Mouse (Mus musculus): ENCODE data around the gene Blcap. TPM values are rescaled to one million over a fixed set of nuclear protein-coding genes. Genes with fewer than 3 reads are reported as not detected.
A peak's percentile ranks its signal among the peaks of the same experiment; 100 is the strongest.

Blcap gene
- polyA plus RNA-seq, 1 experiment from 2014 or later = 288 TPM

DNA sequence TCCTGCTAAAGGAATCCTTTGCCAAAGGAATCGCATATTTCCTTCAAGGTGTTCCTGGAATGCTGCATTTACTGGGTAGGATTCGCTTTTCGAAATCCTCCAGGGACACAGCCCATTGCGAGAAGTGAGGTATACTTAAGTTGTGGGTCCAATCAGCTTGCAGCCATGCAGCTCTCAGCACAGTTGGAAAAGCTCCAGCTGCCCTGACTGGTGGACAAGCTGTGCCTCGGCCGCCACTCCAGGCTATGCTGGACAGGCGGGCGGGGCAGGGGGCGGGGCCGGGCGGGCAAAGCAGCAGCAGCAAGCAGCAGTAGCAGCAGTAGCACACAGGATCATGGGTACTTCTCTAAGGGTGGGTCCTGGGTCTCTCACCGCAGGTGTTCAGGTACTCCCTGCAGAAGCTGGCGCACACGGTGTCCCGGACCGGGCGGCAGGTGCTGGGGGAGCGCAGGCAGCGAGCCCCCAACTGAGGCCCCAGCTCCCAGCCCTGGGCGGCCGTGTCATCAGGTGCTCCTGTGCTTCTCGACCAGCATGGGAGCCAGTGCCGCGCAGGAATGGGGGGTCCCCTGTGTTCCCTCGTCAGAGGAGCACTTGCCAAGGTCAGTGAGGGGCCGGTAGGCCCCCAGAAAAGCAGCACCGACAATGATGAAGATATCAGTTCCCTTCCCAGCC, 9.8 kb downstream of the Blcap start:
- peaks cover 46% of the 10 kb centered on the region for H3K36me3 ChIP-seq (ENCODE audit: control insufficient read depth, insufficient read depth, low read length)

DNA sequence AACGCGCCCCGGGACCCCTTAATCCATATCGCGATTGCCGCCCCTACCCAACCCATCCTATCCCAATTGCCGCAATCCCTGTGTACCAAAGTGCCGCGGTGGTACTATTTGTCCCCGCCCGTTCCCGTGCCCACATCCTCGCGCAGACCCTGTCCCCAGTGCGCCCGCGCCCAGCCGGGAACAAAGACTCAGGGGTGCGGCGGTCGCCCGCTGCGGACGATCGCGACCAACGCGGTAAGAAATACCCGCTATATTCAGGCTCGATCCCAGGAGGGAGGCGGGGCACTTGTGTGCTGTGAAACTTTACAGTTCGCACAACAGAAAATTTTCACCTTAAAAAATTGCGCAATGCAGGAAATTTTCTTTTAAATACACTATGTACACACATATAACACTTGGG, 10.8 kb downstream of the Blcap start:
- Histone ChIP-seq H3K36me3 (ENCODE audit: control insufficient read depth, insufficient read depth, low read length) (peaks cover 46% of the 10 kb centered on the region), H3K4me3 (ENCODE audit: low read length) (peak overlapping the region; percentile 59), H3K4me1 (ENCODE audit: control insufficient read depth, insufficient read depth, low read depth, low read length) (peaks cover 26% of the 10 kb centered on the region), H3K27ac (ENCODE audit: low read depth, low read length) (peak overlapping the region; percentile 90), H3K9ac (ENCODE audit: low read depth, low read length) (peak overlapping the region; percentile 76), H3K9me3 (ENCODE audit: control insufficient read depth, low read length) (peaks cover 24% of the 10 kb centered on the region), H3K4me2 (ENCODE audit: low read length) (peak overlapping the region; percentile 56), H3K27me3 (replicated peaks; ENCODE audit: control insufficient read depth, insufficient read depth, low read length) (no peaks in the 10 kb centered on the region)
- WGBS = 57% methylated on average over 33 of the region's 33 CpGs
- no peak; the same call in 1 of the 2 replicates for ATAC-seq

More for the DNA sequence above, 9.8 kb downstream of the Blcap start:
- ATAC-seq = peak; percentile 63
- Histone ChIP-seq H3K4me3 (ENCODE audit: low read length) (peak overlapping the region; percentile 59), H3K9ac (ENCODE audit: low read depth, low read length) (peak overlapping the region; percentile 69), H3K27ac (ENCODE audit: low read depth, low read length) (peak overlapping the region; percentile 76), H3K9me3 (ENCODE audit: control insufficient read depth, low read length) (peaks cover 24% of the 10 kb centered on the region), H3K4me2 (ENCODE audit: low read length) (peak overlapping the region; percentile 97), H3K27me3 (replicated peaks; ENCODE audit: control insufficient read depth, insufficient read depth, low read length) (no peaks in the 10 kb centered on the region), H3K4me1 (ENCODE audit: control insufficient read depth, insufficient read depth, low read depth, low read length) (peaks cover 27% of the 10 kb centered on the region)
- 43% methylated on average over 27 of the region's 27 CpGs for WGBS

GRCm38 (mm10) chr2:157559858-157560257, 11.2 kb downstream of the Blcap start, which contains the start of gene Nnat:
Nnat (plus strand) TSS chr2:157560078.
- Histone ChIP-seq H3K27ac (ENCODE audit: low read depth, low read length) (peak within 1 kb of the TSS; percentile 90), H3K27me3 (replicated peaks; ENCODE audit: control insufficient read depth, insufficient read depth, low read length) (no peaks in the 10 kb centered on the region), H3K4me1 (ENCODE audit: control insufficient read depth, insufficient read depth, low read depth, low read length) (peaks cover 22% of the 10 kb centered on the region), H3K4me2 (ENCODE audit: low read length) (peak within 1 kb of the TSS; percentile 97), H3K9ac (ENCODE audit: low read depth, low read length) (peak within 1 kb of the TSS; percentile 76), H3K9me3 (ENCODE audit: control insufficient read depth, low read length) (peaks cover 24% of the 10 kb centered on the region), H3K4me3 (ENCODE audit: low read length) (peak within 1 kb of the TSS; percentile 59), H3K36me3 (ENCODE audit: control insufficient read depth, insufficient read depth, low read length) (peaks cover 46% of the 10 kb centered on the region)
- peak; percentile 67 for ATAC-seq
- 47% methylated on average over 27 of the region's 27 CpGs for WGBS

GRCm38 (mm10) chr2:157559440-157559839, 11.6 kb downstream of the Blcap start:
- peak overlapping the region; percentile 47 for H3K9ac ChIP-seq (ENCODE audit: low read depth, low read length)
- H3K4me1 ChIP-seq (ENCODE audit: control insufficient read depth, insufficient read depth, low read depth, low read length) = peaks cover 18% of the 10 kb centered on the region
- peak overlapping the region; percentile 59 for H3K4me3 ChIP-seq (ENCODE audit: low read length)
- H3K9me3 ChIP-seq (ENCODE audit: control insufficient read depth, low read length) = peaks cover 24% of the 10 kb centered on the region
- no peaks in the 10 kb centered on the region for H3K27me3 ChIP-seq (replicated peaks; ENCODE audit: control insufficient read depth, insufficient read depth, low read length)
- peaks cover 46% of the 10 kb centered on the region for H3K36me3 ChIP-seq (ENCODE audit: control insufficient read depth, insufficient read depth, low read length)
- 51% methylated on average over 19 of the region's 19 CpGs for WGBS
- peak overlapping the region; percentile 56 for H3K4me2 ChIP-seq (ENCODE audit: low read length)
- ATAC-seq = no peak
- peak overlapping the region; percentile 87 for H3K27ac ChIP-seq (ENCODE audit: low read depth, low read length)

GRCm38 (mm10) chr2:157558520-157558919, 12.6 kb downstream of the Blcap start:
- Histone ChIP-seq H3K36me3 (ENCODE audit: control insufficient read depth, insufficient read depth, low read length) (peaks cover 46% of the 10 kb centered on the region), H3K4me2 (ENCODE audit: low read length) (peak overlapping the region; percentile 6; the same call in 1 of the 2 replicates), H3K27me3 (replicated peaks; ENCODE audit: control insufficient read depth, insufficient read depth, low read length) (no peaks in the 10 kb centered on the region), H3K4me3 (ENCODE audit: low read length) (no peak overlapping the region), H3K9me3 (ENCODE audit: control insufficient read depth, low read length) (peaks cover 24% of the 10 kb centered on the region), H3K27ac (ENCODE audit: low read depth, low read length) (peak overlapping the region; percentile 68; the same call in 1 of the 2 replicates), H3K9ac (ENCODE audit: low read depth, low read length) (no peak overlapping the region), H3K4me1 (ENCODE audit: control insufficient read depth, insufficient read depth, low read depth, low read length) (peaks cover 14% of the 10 kb centered on the region)
- 42% methylated on average over 6 of the region's 6 CpGs for WGBS
- ATAC-seq = no peak; the same call in 1 of the 2 replicates

- Histone ChIP-seq H3K4me3 (ENCODE audit: low read length) (no peak overlapping the region), H3K27me3 (replicated peaks; ENCODE audit: control insufficient read depth, insufficient read depth, low read length) (no peaks in the 10 kb centered on the region), H3K9me3 (ENCODE audit: control insufficient read depth, low read length) (peaks cover 24% of the 10 kb centered on the region), H3K27ac (ENCODE audit: low read depth, low read length) (no peak overlapping the region; the same call in 1 of the 2 replicates), H3K4me1 (ENCODE audit: control insufficient read depth, insufficient read depth, low read depth, low read length) (peaks cover 14% of the 10 kb centered on the region), H3K36me3 (ENCODE audit: control insufficient read depth, insufficient read depth, low read length) (peaks cover 45% of the 10 kb centered on the region), H3K4me2 (ENCODE audit: low read length) (no peak overlapping the region), H3K9ac (ENCODE audit: low read depth, low read length) (no peak overlapping the region)
- 64% methylated on average over 9 of the region's 9 CpGs for WGBS
- ATAC-seq = no peak
Observed at GRCm38 (mm10) chr2:157558051-157558450, 13.0 kb downstream of the Blcap start.

DNA sequence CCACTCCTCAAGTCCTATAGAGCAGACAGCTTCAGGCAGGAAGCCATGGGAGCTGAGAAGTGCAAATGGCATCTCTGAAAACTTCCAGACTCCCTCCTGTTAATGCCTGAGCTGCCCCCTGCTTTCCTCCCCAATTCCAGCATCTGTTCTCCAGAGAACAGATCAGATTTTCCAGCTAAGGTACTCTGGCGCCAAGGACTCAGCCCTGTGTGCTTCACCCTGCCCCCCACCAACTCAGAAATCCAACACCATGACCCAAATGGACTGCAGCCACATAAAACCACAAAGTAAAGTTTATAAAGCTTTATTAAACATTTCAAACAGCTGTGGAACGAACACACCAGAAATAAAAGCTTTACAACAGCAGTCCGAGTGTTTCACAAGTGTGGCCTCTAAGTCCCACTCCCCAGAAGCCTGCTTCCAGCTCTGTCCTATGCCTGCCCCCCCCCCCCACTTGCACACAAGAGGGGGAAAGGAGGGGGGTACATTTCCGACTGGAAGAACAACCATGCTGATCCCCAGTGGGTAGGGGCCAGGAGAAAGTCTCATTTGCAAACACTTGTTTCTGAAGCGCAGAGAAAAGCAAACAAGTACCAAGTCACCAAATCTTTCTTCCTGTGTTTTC, 14.9 kb downstream of the Blcap start:
- 69% methylated on average over 5 of the region's 5 CpGs for WGBS
- no peak for ATAC-seq
- H3K9me3 ChIP-seq (ENCODE audit: control insufficient read depth, low read length) = peaks cover 18% of the 10 kb centered on the region
- no peak overlapping the region for H3K4me3 ChIP-seq (ENCODE audit: low read length)
- H3K27ac ChIP-seq (ENCODE audit: low read depth, low read length) = no peak overlapping the region
- H3K36me3 ChIP-seq (ENCODE audit: control insufficient read depth, insufficient read depth, low read length) = peaks cover 31% of the 10 kb centered on the region
- H3K27me3 ChIP-seq (replicated peaks; ENCODE audit: control insufficient read depth, insufficient read depth, low read length) = no peaks in the 10 kb centered on the region
- H3K4me1 ChIP-seq (ENCODE audit: control insufficient read depth, insufficient read depth, low read depth, low read length) = peaks cover 20% of the 10 kb centered on the region
- no peak overlapping the region for H3K4me2 ChIP-seq (ENCODE audit: low read length)
- no peak overlapping the region for H3K9ac ChIP-seq (ENCODE audit: low read depth, low read length)

GRCm38 (mm10) chr2:157552158-157552886, 18.8 kb downstream of the Blcap start:
- H3K4me1 ChIP-seq (ENCODE audit: control insufficient read depth, insufficient read depth, low read depth, low read length) = peaks cover 18% of the 10 kb centered on the region
- no peak overlapping the region for H3K4me2 ChIP-seq (ENCODE audit: low read length)
- H3K9me3 ChIP-seq (ENCODE audit: control insufficient read depth, low read length) = no peaks in the 10 kb centered on the region
- H3K27ac ChIP-seq (ENCODE audit: low read depth, low read length) = peak overlapping the region; percentile 59
- H3K4me3 ChIP-seq (ENCODE audit: low read length) = no peak overlapping the region
- ATAC-seq = peak; percentile 52; the same call in 1 of the 2 replicates
- H3K36me3 ChIP-seq (ENCODE audit: control insufficient read depth, insufficient read depth, low read length) = peaks cover 7% of the 10 kb centered on the region
- no peaks in the 10 kb centered on the region for H3K27me3 ChIP-seq (replicated peaks; ENCODE audit: control insufficient read depth, insufficient read depth, low read length)
- 57% methylated on average over 10 of the region's 10 CpGs for WGBS
- H3K9ac ChIP-seq (ENCODE audit: low read depth, low read length) = no peak overlapping the region

DNA sequence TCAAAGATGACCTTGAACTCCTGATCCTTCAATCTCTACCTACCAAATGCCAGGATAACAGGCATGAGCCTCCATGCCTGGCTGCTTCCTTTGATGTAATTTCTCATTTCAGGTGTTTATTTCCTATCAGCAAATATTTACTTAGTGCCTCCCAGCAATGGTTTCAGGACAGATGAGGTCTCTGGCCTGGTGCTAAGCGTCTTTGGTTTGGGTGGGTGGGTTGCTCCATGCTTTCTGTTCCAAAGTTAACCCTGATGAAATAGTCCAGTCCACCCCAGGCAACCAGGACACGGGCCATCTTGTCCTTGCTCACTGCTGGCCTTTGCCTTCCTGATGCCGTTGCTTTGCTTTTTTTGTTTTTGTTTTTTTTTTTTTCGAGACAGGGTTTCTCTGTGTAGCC, 20.8 kb downstream of the Blcap start:
- no peak for ATAC-seq

More for the DNA sequence above, 20.8 kb downstream of the Blcap start:
- 83% methylated on average over 4 of the region's 4 CpGs for WGBS
- H3K9me3 ChIP-seq (ENCODE audit: control insufficient read depth, low read length) = no peaks in the 10 kb centered on the region
- 0 out of 2 replicates have a peak, but pooled peaks cover 2% of the 10 kb centered on the region for H3K36me3 ChIP-seq (ENCODE audit: control insufficient read depth, insufficient read depth, low read length)
- no peaks in the 10 kb centered on the region for H3K27me3 ChIP-seq (replicated peaks; ENCODE audit: control insufficient read depth, insufficient read depth, low read length)
- H3K27ac ChIP-seq (ENCODE audit: low read depth, low read length) = no peak overlapping the region
- no peak overlapping the region for H3K4me3 ChIP-seq (ENCODE audit: low read length)
- H3K9ac ChIP-seq (ENCODE audit: low read depth, low read length) = no peak overlapping the region
- peaks cover 31% of the 10 kb centered on the region for H3K4me1 ChIP-seq (ENCODE audit: control insufficient read depth, insufficient read depth, low read depth, low read length)
- no peak overlapping the region for H3K4me2 ChIP-seq (ENCODE audit: low read length)
